In genomic region chr11:102224686-102225085, GRCm38 (mm10) we compare ENCODE assay signal across 8 mouse cellular contexts. TPM values are rescaled to one million over a fixed set of nuclear protein-coding genes. Genes with fewer than 3 reads are reported as not detected.
DNase-seq lines count a peak whose midpoint lies in the region; ATAC-seq and TF ChIP-seq lines count a peak whose summit lies in the region.

No protein-coding gene starts in this region.

- H3K9me3 ChIP-seq in E14TG2a.4 (ENCODE audit: low read length): no peaks in the 10 kb centered on the region
- H3K9me3 ChIP-seq in forebrain, embryonic 11.5 days (ENCODE audit: control insufficient read depth, low read length): no peaks in the 10 kb centered on the region
- H3K9me3 ChIP-seq in kidney, postnatal 0 days (replicated peaks; ENCODE audit: low read length): no peaks in the 10 kb centered on the region
- H3K9me3 ChIP-seq in midbrain, embryonic 15.5 days: no peaks in the 10 kb centered on the region

- no peak for ATAC-seq in cerebellum, adult (ENCODE audit: insufficient number of reproducible peaks, low FRiP score, low TSS enrichment)
- no peak for ATAC-seq in forebrain, embryonic 11.5 days (replicated peaks; ENCODE audit: low FRiP score)
- ATAC-seq in kidney, postnatal 0 days (replicated peaks; ENCODE audit: low FRiP score, low read depth): no peak
- ATAC-seq in midbrain, embryonic 15.5 days (replicated peaks): no peak
- ATAC-seq in inflammation-experienced regulatory T-cells, adult 6 months: no peak

- H3K4me2 ChIP-seq in forebrain, embryonic 11.5 days (ENCODE audit: low read depth, low read length, severe bottlenecking): peak overlapping the region; percentile 36
- peak overlapping the region; percentile 50 for H3K4me2 ChIP-seq in kidney, postnatal 0 days (ENCODE audit: low read length)
- H3K4me2 ChIP-seq in midbrain, embryonic 15.5 days: peak overlapping the region; percentile 34

- peaks cover 98% of the 10 kb centered on the region for H3K4me1 ChIP-seq in E14TG2a.4 (replicated peaks; ENCODE audit: low read depth, low read length)
- H3K4me1 ChIP-seq in forebrain, embryonic 11.5 days (replicated peaks; ENCODE audit: control insufficient read depth, insufficient read depth, low read length): peaks cover 40% of the 10 kb centered on the region
- H3K4me1 ChIP-seq in kidney, postnatal 0 days (replicated peaks; ENCODE audit: insufficient read depth, low read length): peaks cover 42% of the 10 kb centered on the region
- peaks cover 67% of the 10 kb centered on the region for H3K4me1 ChIP-seq in midbrain, embryonic 15.5 days

- no peak overlapping the region for H3K27ac ChIP-seq in forebrain, embryonic 11.5 days (ENCODE audit: low read depth, low read length)
- no peak overlapping the region for H3K27ac ChIP-seq in kidney, postnatal 0 days
- H3K27ac ChIP-seq in midbrain, embryonic 15.5 days: no peak overlapping the region

- H3K36me3 ChIP-seq in E14TG2a.4 (ENCODE audit: insufficient read depth, low read length): peaks cover 24% of the 10 kb centered on the region
- H3K36me3 ChIP-seq in forebrain, embryonic 11.5 days (ENCODE audit: control insufficient read depth, insufficient read depth, low read length): no peaks in the 10 kb centered on the region
- 0 out of 2 replicates have a peak, but pooled peaks cover 9% of the 10 kb centered on the region for H3K36me3 ChIP-seq in kidney, postnatal 0 days (ENCODE audit: insufficient read depth, low read length)
- H3K36me3 ChIP-seq in midbrain, embryonic 15.5 days (replicated peaks): peaks cover 3% of the 10 kb centered on the region; the same call in 1 of the 2 replicates

- peak; percentile 41 for DNase-seq in cerebellum, adult 11 months
- DNase-seq in forebrain, embryonic 11.5 days (ENCODE audit: low spot score): no peak
- no peak for DNase-seq in kidney, postnatal 0 days (ENCODE audit: low spot score)
- DNase-seq in urinary bladder, postnatal 10 days (ENCODE audit: low spot score): no peak

- 12% methylated on average over 22 of the region's 22 CpGs for WGBS in forebrain, embryonic 11.5 days
- 13% methylated on average over 22 of the region's 22 CpGs for WGBS in kidney, postnatal 0 days
- 7% methylated on average over 22 of the region's 22 CpGs for WGBS in midbrain, embryonic 15.5 days

- H3K9ac ChIP-seq in forebrain, embryonic 11.5 days (ENCODE audit: low read length): peak overlapping the region; percentile 29; the same call in 1 of the 2 replicates
- peak overlapping the region; percentile 31; the same call in 1 of the 2 replicates for H3K9ac ChIP-seq in kidney, postnatal 0 days (ENCODE audit: low read depth, low read length)
- H3K9ac ChIP-seq in midbrain, embryonic 15.5 days: peak overlapping the region; percentile 9; the same call in 1 of the 2 replicates

- no peak for TF ChIP-seq CTCF in E14TG2a.4 (conservative IDR thresholded peaks at IDR 0.05; ENCODE audit: low read length)
- TF ChIP-seq CTCF in kidney, postnatal 0 days (IDR thresholded peaks at IDR 0.05; ENCODE audit: low read depth): no peak

- peak overlapping the region; percentile 59 for H3K4me3 ChIP-seq in E14TG2a.4 (replicated peaks; ENCODE audit: low read length)
- H3K4me3 ChIP-seq in forebrain, embryonic 11.5 days (ENCODE audit: low read depth, low read length): 0 out of 2 replicates have a peak overlapping the region, but pooled peaks have one; percentile 5
- H3K4me3 ChIP-seq in kidney, postnatal 0 days (replicated peaks; ENCODE audit: low read depth, low read length): no peak overlapping the region
- H3K4me3 ChIP-seq in midbrain, embryonic 15.5 days: no peak overlapping the region

- peaks cover 18% of the 10 kb centered on the region for H3K27me3 ChIP-seq in E14TG2a.4 (ENCODE audit: insufficient read depth, low read length)
- no peaks in the 10 kb centered on the region; the same call in none of the 2 replicates for H3K27me3 ChIP-seq in forebrain, embryonic 11.5 days (ENCODE audit: control insufficient read depth, insufficient read depth, low read length)
- H3K27me3 ChIP-seq in kidney, postnatal 0 days (ENCODE audit: insufficient read depth, low read length): no peaks in the 10 kb centered on the region
- no peaks in the 10 kb centered on the region for H3K27me3 ChIP-seq in midbrain, embryonic 15.5 days (replicated peaks)

RNA-seq across cellular contexts. Expression of gene Hdac5, which starts 5.3 kb away (rescaled TPM):
- 35.0 and 36.8 TPM in 2 replicates for polyA plus RNA-seq in forebrain, embryonic 11.5 days (2014; fragmentation: Nextera tagmentation; extraction: Ambion mirVana)
- 38.1 and 39.3 TPM in 2 replicates for polyA plus RNA-seq in kidney, postnatal 0 days (2015; fragmentation: Nextera tagmentation; extraction: Ambion mirVana)
- polyA plus RNA-seq in midbrain, embryonic 15.5 days (2015; fragmentation: Nextera tagmentation; extraction: Ambion mirVana): 90.3 and 105 TPM in 2 replicates
- 1 to 10 TPM; 6.8 to 8.2 (median 7.7) TPM for polyA plus RNA-seq in inflammation-experienced regulatory T-cells, adult 6 months (2017; shearing (Covaris generic))

RNA-seq across cellular contexts. Expression of gene BC030867, which starts 24.0 kb away (rescaled TPM):
- polyA plus RNA-seq in forebrain, embryonic 11.5 days (2014; fragmentation: Nextera tagmentation; extraction: Ambion mirVana): 23.5 and 26.6 TPM in 2 replicates
- polyA plus RNA-seq in kidney, postnatal 0 days (2015; fragmentation: Nextera tagmentation; extraction: Ambion mirVana): 6.3 and 9.2 TPM in 2 replicates
- polyA plus RNA-seq in midbrain, embryonic 15.5 days (2015; fragmentation: Nextera tagmentation; extraction: Ambion mirVana): 2.2 and 2.5 TPM in 2 replicates
- polyA plus RNA-seq in inflammation-experienced regulatory T-cells, adult 6 months (2017; shearing (Covaris generic)): 1 to 10 TPM in 2 of 3 experiments, under 1 TPM in 1; 0.95 to 7.0 (median 1.5) TPM

RNA-seq across cellular contexts. Expression of gene G6pc3, which starts 35.3 kb away (rescaled TPM):
- polyA plus RNA-seq in forebrain, embryonic 11.5 days (2014; fragmentation: Nextera tagmentation; extraction: Ambion mirVana): 30.6 and 32.2 TPM in 2 replicates
- 41.4 and 43.6 TPM in 2 replicates for polyA plus RNA-seq in kidney, postnatal 0 days (2015; fragmentation: Nextera tagmentation; extraction: Ambion mirVana)
- 38.6 and 43.3 TPM in 2 replicates for polyA plus RNA-seq in midbrain, embryonic 15.5 days (2015; fragmentation: Nextera tagmentation; extraction: Ambion mirVana)
- 10 to 100 TPM; 18.7 to 39.7 (median 37.9) TPM for polyA plus RNA-seq in inflammation-experienced regulatory T-cells, adult 6 months (2017; shearing (Covaris generic))

RNA-seq across cellular contexts. Expression of gene Lsm12, which starts 39.6 kb away (rescaled TPM):
- polyA plus RNA-seq in forebrain, embryonic 11.5 days (2014; fragmentation: Nextera tagmentation; extraction: Ambion mirVana): 73.2 and 78.7 TPM in 2 replicates
- polyA plus RNA-seq in kidney, postnatal 0 days (2015; fragmentation: Nextera tagmentation; extraction: Ambion mirVana): 111 and 123 TPM in 2 replicates
- polyA plus RNA-seq in midbrain, embryonic 15.5 days (2015; fragmentation: Nextera tagmentation; extraction: Ambion mirVana): 111 and 118 TPM in 2 replicates
- 10 to 100 TPM; 58.3 to 99.6 (median 68.0) TPM for polyA plus RNA-seq in inflammation-experienced regulatory T-cells, adult 6 months (2017; shearing (Covaris generic))

RNA-seq across cellular contexts. Expression of gene Asb16, which starts 43.9 kb away (rescaled TPM):
- polyA plus RNA-seq in forebrain, embryonic 11.5 days (2014; fragmentation: Nextera tagmentation; extraction: Ambion mirVana): not detected in 2 replicates
- 0.09 TPM in 1 of 2 replicates, not detected in the other for polyA plus RNA-seq in kidney, postnatal 0 days (2015; fragmentation: Nextera tagmentation; extraction: Ambion mirVana)
- polyA plus RNA-seq in midbrain, embryonic 15.5 days (2015; fragmentation: Nextera tagmentation; extraction: Ambion mirVana): 0.05 TPM in 1 of 2 replicates, not detected in the other
- not detected for polyA plus RNA-seq in inflammation-experienced regulatory T-cells, adult 6 months (2017; shearing (Covaris generic))

Comparison
In these comparisons a context has a peak if more than half of its experiments do, and no peak if none do; other contexts are left out.
1. H3K4me3 ChIP-seq: peak in E14TG2a.4 (single experiment) and forebrain, embryonic 11.5 days (single experiment); none in kidney, postnatal 0 days (single experiment) and midbrain, embryonic 15.5 days (single experiment).
2. Peak in every context shown above with its lines, with median percentiles within 50 percentile points of each other: H3K4me2 ChIP-seq and H3K9ac ChIP-seq.